Mouse (Mus musculus) olfactory bulb, adult 2 months (tissue): ENCODE measurements around the gene Vmn1r2.
"Not testable (repeated sequence)": the region's sequence is repeated elsewhere in the genome, so short reads cannot be mapped to it uniquely, and the experiment has no call there.

Experiments
- CTCF ChIP-seq: fragments of 200-500 bp; IDR thresholded peaks from 2 replicates; pipeline ENCODE4 v1.5.1; 2012; ENCODE audit warnings: low read depth, mild to moderate bottlenecking, low read length, moderate library complexity; ENCODE audit not compliant: insufficient read depth
- POLR2A ChIP-seq: fragments of 200-500 bp; IDR thresholded peaks from 2 replicates; pipeline ENCODE4 v1.6.1; 2012; ENCODE audit warnings: mild to moderate bottlenecking, low read depth, low read length, moderate library complexity; ENCODE audit not compliant: insufficient read depth

- TF ChIP-seq CTCF, POLR2A: not testable (repeated sequence)
These were observed 13.8 kb upstream of the Vmn1r2 start for GRCm38 (mm10) chr4:3153320-3153719.
